ENCODE assay signal across 26 mouse cellular contexts in genomic region chr3:55025502-55025901, GRCm38 (mm10). TPM values are rescaled to one million over a fixed set of nuclear protein-coding genes. Genes with fewer than 3 reads are reported as not detected.
"Had no signal": no experiment of that assay in that cellular context is flagged by ENCODE, and none has a peak within 500 bp of the region (broad histone marks: within the 10 kb centered on the region; RNA-seq: fewer than 3 reads in every experiment).

No protein-coding gene starts in this region.

- H3K4me3 ChIP-seq: gastrocnemius, adult 2 months; heart, adult 2 months; heart, embryonic 13.5 days; heart, embryonic 15.5 days; hindbrain, embryonic 10.5 days; hindbrain, embryonic 13.5 days; hindbrain, embryonic 15.5 days; intestine, embryonic 15.5 days; limb, embryonic 13.5 days; limb, embryonic 15.5 days; liver, embryonic 12.5 days had no signal

- H3K27me3 ChIP-seq: heart, embryonic 13.5 days; heart, embryonic 15.5 days; hindbrain, embryonic 13.5 days; hindbrain, embryonic 15.5 days; intestine, embryonic 15.5 days; limb, embryonic 13.5 days; limb, embryonic 15.5 days; liver, embryonic 12.5 days had no signal

- H3K4me2 ChIP-seq: heart, embryonic 11.5 days; heart, embryonic 13.5 days; heart, embryonic 15.5 days; hindbrain, embryonic 13.5 days; hindbrain, embryonic 15.5 days; intestine, embryonic 15.5 days; limb, embryonic 13.5 days; limb, embryonic 15.5 days; liver, embryonic 12.5 days had no signal

- DNase-seq: gastrocnemius, adult 2 months; gastrocnemius, postnatal 10 days; gastrocnemius, postnatal 25 days; heart, adult 2 months; heart, postnatal 14 days; heart, postnatal 4 days; kidney, adult 18-20 months; kidney, adult 8-10 months; kidney, postnatal 10 days; kidney, postnatal 25 days; kidney, postnatal 4 days; left cerebral cortex, postnatal 4 days had no signal

- H3K9ac ChIP-seq: heart, embryonic 13.5 days; heart, embryonic 15.5 days; hindbrain, embryonic 13.5 days; hindbrain, embryonic 15.5 days; intestine, embryonic 15.5 days; limb, embryonic 13.5 days; limb, embryonic 15.5 days; liver, embryonic 12.5 days; liver, embryonic 14.5 days had no signal

- H3K36me3 ChIP-seq: heart, embryonic 13.5 days; heart, embryonic 15.5 days; hindbrain, embryonic 10.5 days; hindbrain, embryonic 13.5 days; hindbrain, embryonic 15.5 days; intestine, embryonic 15.5 days; limb, embryonic 13.5 days; limb, embryonic 15.5 days; liver, embryonic 12.5 days had no signal

- H3K9me3 ChIP-seq: heart, embryonic 15.5 days; hindbrain, embryonic 13.5 days; hindbrain, embryonic 15.5 days; intestine, embryonic 15.5 days; limb, embryonic 15.5 days; liver, embryonic 12.5 days had no signal

- H3K27ac ChIP-seq: gastrocnemius, adult 2 months; heart, adult 2 months; heart, embryonic 13.5 days; heart, embryonic 15.5 days; hindbrain, embryonic 10.5 days; hindbrain, embryonic 13.5 days; hindbrain, embryonic 15.5 days; intestine, embryonic 15.5 days; limb, embryonic 13.5 days; limb, embryonic 15.5 days; liver, embryonic 12.5 days; liver, embryonic 14.5 days had no signal

- H3K4me1 ChIP-seq: heart, embryonic 15.5 days; intestine, embryonic 15.5 days; limb, embryonic 13.5 days; limb, embryonic 15.5 days; liver, embryonic 12.5 days had no signal

- ATAC-seq: inflammation-experienced regulatory T-cells, adult 6 months; intestine, embryonic 15.5 days; liver, embryonic 12.5 days had no signal

RNA-seq across cellular contexts. Expression of gene Ccna1, which starts 29.8 kb away (rescaled TPM):
- total RNA-seq: gastrocnemius, adult 2 months; gastrocnemius, postnatal 25 days; granulocyte monocyte progenitor cell, adult 5-6 weeks; heart, adult 2 months; liver, adult 2 months had no signal
- polyA plus RNA-seq: inflammation-experienced regulatory T-cells, adult 6 months; liver, adult 2 months had no signal
